Comparison of ENCODE assay signal across 25 mouse cellular contexts in genomic region chr9:110457926-110458325, GRCm38 (mm10). TPM values are rescaled to one million over a fixed set of nuclear protein-coding genes. Genes with fewer than 3 reads are reported as not detected.
"Had no signal": no experiment of that assay in that cellular context is flagged by ENCODE, and none has a peak within 500 bp of the region (broad histone marks: within the 10 kb centered on the region; RNA-seq: fewer than 3 reads in every experiment).

No protein-coding gene starts in this region.

- H3K4me1 ChIP-seq: limb, embryonic 10.5 days; limb, embryonic 13.5 days; lung, embryonic 15.5 days; midbrain, embryonic 10.5 days; midbrain, embryonic 13.5 days; neural tube, embryonic 13.5 days had no signal

- H3K4me3 ChIP-seq: layer of hippocampus, adult 2 months; limb, embryonic 10.5 days; limb, embryonic 13.5 days; liver, embryonic 12.5 days; liver, embryonic 15.5 days; lung, embryonic 15.5 days; midbrain, embryonic 10.5 days; midbrain, embryonic 13.5 days; neural tube, embryonic 13.5 days had no signal

- DNase-seq: kidney, postnatal 25 days; layer of hippocampus, adult 9-11 months; liver; lung, adult 18-20 months; lung, postnatal 10 days; lung, postnatal 36 days; retina, postnatal 1 day; right cerebral cortex, postnatal 25 days; thymus, adult 18-20 months; thymus, postnatal 36 days had no signal

- ATAC-seq: liver, embryonic 12.5 days; midbrain, embryonic 13.5 days had no signal

- H3K27ac ChIP-seq: kidney, postnatal 0 days; limb, embryonic 10.5 days; limb, embryonic 13.5 days; lung, embryonic 15.5 days; midbrain, embryonic 10.5 days; midbrain, embryonic 13.5 days; neural tube, embryonic 13.5 days had no signal

- H3K27me3 ChIP-seq: limb, embryonic 13.5 days; liver, embryonic 12.5 days; liver, embryonic 15.5 days; lung, embryonic 15.5 days; megakaryocyte, embryonic 14.5 days; midbrain, embryonic 13.5 days; neural tube, embryonic 13.5 days had no signal

- H3K36me3 ChIP-seq: liver, embryonic 15.5 days; lung, embryonic 15.5 days had no signal

RNA-seq across cellular contexts. Expression of gene Ngp, which starts 38.4 kb away (rescaled TPM):
- polyA plus RNA-seq: kidney, embryonic 14.5 days; large intestine, adult 2 months; limb, embryonic 10.5 days; testis, adult 2 months; urinary bladder, adult 2 months had no signal
